Mouse (Mus musculus) midbrain, embryonic 10.5 days (tissue): Measurements from ENCODE around the gene Rundc3a. TPM values are rescaled to one million over a fixed set of nuclear protein-coding genes. Genes with fewer than 3 reads are reported as not detected.
A peak's percentile ranks its signal among the peaks of the same experiment; 100 is the strongest.

Experiments
- DNase-seq: peaks from one replicate; pipeline ENCODE4 v3.0.0-alpha.2; 2017; ENCODE audit warnings: low spot score
- H3K27ac ChIP-seq: fragments of 300-500 bp; sonication (generic); replicated peaks from 2 replicates; pipeline ENCODE4 v1.5.1; 2016; ENCODE audit warnings: mild to moderate bottlenecking
- H3K27me3 ChIP-seq: fragments of 300-500 bp; sonication (generic); 2 replicates; pipeline ENCODE4 v1.6.1; 2016; ENCODE audit warnings: low read depth, mild to moderate bottlenecking; ENCODE audit not compliant: poor library complexity, severe bottlenecking
- H3K36me3 ChIP-seq: fragments of 300-500 bp; sonication (generic); 2 replicates; pipeline ENCODE4 v1.6.1; 2016; ENCODE audit warnings: mild to moderate bottlenecking, moderate library complexity
- H3K4me1 ChIP-seq: fragments of 300-500 bp; sonication (generic); 2 replicates; pipeline ENCODE4 v1.6.1; 2016
- H3K4me3 ChIP-seq: fragments of 300-500 bp; sonication (generic); 2 replicates; pipeline ENCODE4 v1.5.1; 2016; ENCODE audit warnings: mild to moderate bottlenecking, moderate library complexity
- H3K9me3 ChIP-seq: fragments of 300-500 bp; sonication (generic); replicated peaks from 2 replicates; pipeline ENCODE4 v1.6.1; 2016; ENCODE audit warnings: mild to moderate bottlenecking
- WGBS: fragments of 180-500 bp; shearing (Covaris S2); methylation state at CpG from one replicate; pipeline ENCODE4 v1.1.7; 2016; 5-methylcytosine and 5-hydroxymethylcytosine counted together
- polyA plus RNA-seq: library from polyadenylated mRNA; unstranded; fragments of >200 nt; fragmentation: Nextera tagmentation; extraction: Ambion mirVana; gene quantifications from 2 replicates; pipeline ENCODE4 v1.2.1, GENCODE M21; 2016

Gene Rundc3a
- polyA plus RNA-seq, 1 experiment from 2014 or later: 21.5 TPM

DNA sequence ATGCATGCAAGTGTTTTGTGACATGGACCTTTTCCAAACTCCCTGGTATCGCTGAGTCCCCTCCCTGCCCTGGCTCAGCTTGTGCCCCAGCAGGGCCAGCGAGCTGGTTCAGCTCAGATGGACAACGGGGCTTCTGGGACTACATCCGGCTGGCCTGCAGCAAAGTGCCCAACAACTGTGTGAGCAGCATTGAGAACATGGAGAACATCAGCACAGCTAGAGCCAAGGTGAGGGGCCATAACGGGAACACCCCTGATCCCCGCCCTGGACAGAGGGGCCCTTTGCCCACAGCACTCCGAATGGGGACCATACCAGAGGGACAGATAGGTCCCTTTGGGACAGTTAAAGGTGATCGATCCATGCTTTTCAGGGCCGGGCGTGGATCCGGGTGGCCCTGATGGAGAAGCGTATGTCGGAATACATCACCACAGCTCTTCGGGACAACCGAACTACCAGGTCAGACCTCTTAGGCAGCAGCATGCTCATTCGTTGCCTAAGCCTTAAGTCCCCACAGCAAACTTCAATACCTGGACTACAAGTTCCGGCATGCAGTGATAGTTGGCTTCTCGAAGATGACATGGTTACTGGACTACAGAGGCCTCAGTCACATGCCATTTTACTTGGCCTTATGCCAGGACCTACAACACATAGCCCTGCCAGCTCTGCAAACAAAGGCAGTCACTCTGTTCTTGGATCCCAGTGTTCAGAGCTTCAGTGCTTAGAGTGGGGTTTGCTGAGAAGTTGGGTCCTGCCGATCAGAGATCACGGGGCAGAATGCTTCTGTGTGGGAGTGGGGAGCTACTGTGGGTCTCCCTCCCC lies 5.0 kb downstream of the Rundc3a start:
- H3K27me3 ChIP-seq: peaks cover 79% of the 10 kb centered on the region
- H3K4me3 ChIP-seq: no peak overlapping the region
- peaks cover 78% of the 10 kb centered on the region for H3K4me1 ChIP-seq
- no peaks in the 10 kb centered on the region for H3K9me3 ChIP-seq
- 86% methylated on average over 20 of the region's 20 CpGs for WGBS
- H3K27ac ChIP-seq: no peak overlapping the region
- peaks cover 43% of the 10 kb centered on the region for H3K36me3 ChIP-seq
- DNase-seq: no peak

DNA sequence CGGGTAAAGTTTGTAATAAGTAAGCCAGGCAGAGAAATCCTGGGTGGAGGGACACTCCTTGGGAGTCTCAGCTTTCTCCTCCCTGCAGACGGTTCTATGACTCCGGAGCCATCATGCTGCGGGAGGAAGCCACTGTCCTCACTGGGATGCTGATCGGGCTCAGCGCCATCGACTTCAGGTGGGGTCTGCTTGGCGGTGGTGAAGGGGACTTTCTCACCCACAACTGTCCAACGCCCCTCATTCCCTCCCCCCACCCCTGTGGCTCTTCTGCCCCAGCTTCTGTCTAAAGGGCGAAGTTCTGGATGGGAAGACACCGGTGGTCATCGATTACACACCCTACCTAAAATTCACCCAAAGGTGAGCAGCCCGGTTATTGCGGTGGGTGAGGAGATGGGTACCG lies 5.9 kb downstream of the Rundc3a start:
- H3K27me3 ChIP-seq: peaks cover 76% of the 10 kb centered on the region
- no peaks in the 10 kb centered on the region for H3K9me3 ChIP-seq
- 17% methylated on average over 15 of the region's 15 CpGs for WGBS
- DNase-seq: no peak
- peak overlapping the region; percentile 43 for H3K4me3 ChIP-seq
- H3K4me1 ChIP-seq: peaks cover 69% of the 10 kb centered on the region
- H3K36me3 ChIP-seq: peaks cover 52% of the 10 kb centered on the region
- no peak overlapping the region for H3K27ac ChIP-seq

DNA sequence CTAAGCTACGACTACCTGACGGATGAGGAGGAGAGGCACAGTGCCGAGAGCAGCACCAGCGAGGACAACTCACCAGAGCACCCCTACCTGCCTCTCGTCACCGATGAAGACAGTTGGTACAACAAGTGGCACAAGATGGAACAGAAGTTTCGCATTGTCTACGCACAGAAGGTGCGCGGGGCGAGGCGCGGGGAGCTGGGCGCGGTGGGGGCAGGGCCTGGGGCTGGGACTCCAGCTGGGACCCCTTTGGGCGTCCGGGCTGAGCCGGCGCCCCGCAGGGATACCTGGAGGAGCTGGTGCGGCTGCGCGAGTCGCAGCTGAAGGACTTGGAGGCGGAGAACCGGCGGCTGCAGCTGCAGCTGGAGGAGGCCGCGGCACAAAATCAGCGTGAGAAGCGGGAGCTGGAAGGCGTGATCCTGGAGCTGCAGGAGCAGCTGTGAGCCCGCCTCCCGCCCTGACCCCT lies 6.4 kb downstream of the Rundc3a start:
- 2% methylated on average over 34 of the region's 34 CpGs for WGBS
- no peaks in the 10 kb centered on the region for H3K9me3 ChIP-seq
- H3K27ac ChIP-seq: peak overlapping the region; percentile 28; the same call in 1 of the 2 replicates
- peak overlapping the region; percentile 43 for H3K4me3 ChIP-seq
- peaks cover 71% of the 10 kb centered on the region for H3K27me3 ChIP-seq
- peaks cover 57% of the 10 kb centered on the region for H3K36me3 ChIP-seq
- H3K4me1 ChIP-seq: peaks cover 69% of the 10 kb centered on the region
- peak; percentile 48 for DNase-seq

DNA sequence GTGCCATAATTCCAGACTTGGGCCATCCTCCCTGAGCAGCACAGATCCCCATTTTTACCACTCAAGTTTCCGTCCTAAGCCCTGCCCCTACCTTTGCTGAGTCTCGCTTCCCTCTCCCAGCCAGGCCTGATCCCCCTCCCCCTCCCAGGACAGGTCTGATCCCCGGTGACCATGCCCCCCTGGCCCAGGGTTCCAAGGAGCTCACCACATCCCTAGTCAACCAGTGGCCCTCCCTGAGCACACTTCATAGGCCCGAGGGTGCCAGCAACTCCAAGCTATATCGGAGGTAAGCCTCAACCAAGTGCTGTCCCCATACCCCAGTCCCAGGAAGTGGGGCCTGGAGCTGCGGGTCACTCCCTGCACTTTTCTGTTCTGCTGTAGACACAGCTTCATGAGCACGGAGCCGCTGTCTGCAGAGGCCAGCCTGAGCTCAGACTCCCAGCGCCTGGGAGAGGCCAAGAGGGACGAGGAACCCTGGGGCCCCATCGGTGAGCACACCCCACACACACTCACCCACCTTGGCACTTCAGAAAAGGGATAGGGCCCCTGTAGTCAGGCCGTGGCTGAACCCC lies 7.4 kb downstream of the Rundc3a start:
- Histone ChIP-seq H3K27me3 (peaks cover 62% of the 10 kb centered on the region), H3K4me3 (peak overlapping the region; percentile 9; the same call in 1 of the 2 replicates), H3K36me3 (peaks cover 65% of the 10 kb centered on the region), H3K9me3 (no peaks in the 10 kb centered on the region), H3K27ac (no peak overlapping the region), H3K4me1 (peaks cover 69% of the 10 kb centered on the region)
- no peak for DNase-seq
- 24% methylated on average over 12 of the region's 12 CpGs for WGBS

DNA sequence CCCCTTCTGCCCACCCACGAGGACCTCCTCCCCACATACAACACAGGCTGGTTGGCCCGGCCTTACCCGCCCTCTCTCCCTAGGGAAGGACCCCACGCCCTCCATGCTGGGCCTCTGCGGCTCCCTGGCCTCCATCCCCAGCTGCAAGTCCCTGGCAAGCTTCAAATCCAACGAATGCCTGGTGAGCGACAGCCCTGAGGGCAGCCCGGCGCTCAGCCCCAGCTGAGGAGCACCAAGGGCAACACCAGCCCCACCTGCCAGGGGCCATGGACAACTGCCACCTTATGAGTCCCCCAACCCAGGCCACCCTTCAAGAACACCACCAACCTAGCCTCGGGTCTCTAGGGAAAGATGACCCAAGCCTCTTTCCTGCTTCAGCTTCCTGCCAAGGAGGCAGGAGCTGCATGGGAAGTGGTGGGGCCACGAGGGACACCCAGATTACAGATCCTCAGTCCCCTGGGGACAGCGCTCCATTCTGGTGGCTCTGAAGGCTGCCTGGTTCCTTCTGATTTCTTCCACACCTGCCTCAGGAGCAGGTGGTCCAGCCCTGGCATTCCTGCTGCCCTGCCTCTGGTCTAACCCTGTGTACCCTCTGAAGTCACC lies 8.8 kb downstream of the Rundc3a start:
- Histone ChIP-seq H3K9me3 (no peaks in the 10 kb centered on the region), H3K27me3 (peaks cover 57% of the 10 kb centered on the region), H3K4me1 (peaks cover 69% of the 10 kb centered on the region), H3K27ac (no peak overlapping the region), H3K4me3 (no peak overlapping the region), H3K36me3 (peaks cover 66% of the 10 kb centered on the region)
- no peak for DNase-seq
- 62% methylated on average over 12 of the region's 12 CpGs for WGBS

DNA sequence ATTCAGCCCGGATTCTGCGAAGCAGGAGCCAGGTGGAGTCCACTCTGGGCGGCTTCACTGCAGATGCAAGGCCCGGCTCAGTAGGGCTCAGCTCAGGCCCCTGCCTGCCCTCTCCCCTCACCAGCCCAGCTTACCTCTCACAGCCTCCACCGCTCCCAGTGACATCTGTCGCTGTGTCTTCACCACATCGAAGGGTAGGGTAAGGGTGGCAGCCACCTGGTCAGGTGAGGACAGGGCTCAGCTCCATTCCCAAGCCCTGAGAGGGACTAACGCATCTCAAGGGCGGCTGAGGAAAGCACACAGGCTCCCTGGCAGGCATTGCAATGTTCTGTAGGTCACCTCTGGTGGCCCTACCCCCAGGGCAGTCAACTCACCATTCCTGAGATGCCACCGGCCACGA lies 10.5 kb downstream of the Rundc3a start:
- peaks cover 58% of the 10 kb centered on the region for H3K36me3 ChIP-seq
- no peak overlapping the region; the same call in 1 of the 2 replicates for H3K4me3 ChIP-seq
- peaks cover 69% of the 10 kb centered on the region for H3K4me1 ChIP-seq
- DNase-seq: no peak
- H3K27ac ChIP-seq: no peak overlapping the region
- no peaks in the 10 kb centered on the region for H3K9me3 ChIP-seq
- peaks cover 40% of the 10 kb centered on the region for H3K27me3 ChIP-seq
- WGBS: 95% methylated on average over 11 of the region's 11 CpGs

DNA sequence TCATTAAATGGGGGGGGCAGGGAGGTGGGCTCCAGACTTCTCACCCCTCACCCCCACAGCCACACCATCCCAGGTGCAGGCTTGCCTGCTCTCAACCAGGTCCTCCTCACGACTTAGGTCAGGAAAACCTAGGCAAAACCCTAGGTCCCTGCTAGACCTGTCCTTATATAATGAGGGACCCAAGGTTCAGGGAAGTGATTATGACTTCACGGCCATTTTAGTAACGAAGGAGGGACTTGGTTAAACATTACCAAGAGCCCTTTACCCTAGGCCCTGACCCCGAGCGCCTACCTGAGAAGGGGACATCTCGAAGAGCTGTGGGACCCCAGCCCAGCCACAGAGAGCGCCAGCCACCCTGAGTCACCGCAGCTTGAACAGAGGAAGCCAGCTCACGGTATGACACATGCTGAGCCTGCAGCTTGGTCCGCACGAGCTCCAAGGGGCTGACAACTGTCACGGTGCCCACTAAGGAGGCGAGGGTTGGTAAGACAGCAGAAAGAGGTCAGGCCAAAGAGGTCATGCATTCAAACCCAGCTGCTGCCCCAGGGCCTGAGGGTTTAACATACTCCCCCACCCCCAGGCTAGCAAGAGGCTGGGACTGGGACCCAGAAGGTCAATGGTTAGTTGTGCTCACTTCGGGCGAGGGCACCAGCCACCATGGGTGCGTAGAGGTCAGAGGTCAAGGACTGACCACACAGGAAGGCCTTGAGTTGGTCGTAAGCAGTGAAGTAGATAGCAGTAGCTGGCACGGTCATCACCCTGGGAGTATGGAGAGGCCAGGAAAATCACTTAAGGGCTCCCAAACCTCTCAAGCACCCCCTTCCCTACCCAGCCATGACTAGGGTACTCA lies 11.2 kb downstream of the Rundc3a start:
- peak overlapping the region; percentile 24; the same call in 1 of the 2 replicates for H3K27ac ChIP-seq
- H3K36me3 ChIP-seq: peaks cover 56% of the 10 kb centered on the region
- peaks cover 71% of the 10 kb centered on the region for H3K4me1 ChIP-seq
- H3K4me3 ChIP-seq: peak overlapping the region; percentile 27; the same call in 1 of the 2 replicates
- H3K27me3 ChIP-seq: peaks cover 33% of the 10 kb centered on the region
- WGBS: 86% methylated on average over 18 of the region's 18 CpGs
- no peaks in the 10 kb centered on the region for H3K9me3 ChIP-seq
- DNase-seq: no peak

DNA sequence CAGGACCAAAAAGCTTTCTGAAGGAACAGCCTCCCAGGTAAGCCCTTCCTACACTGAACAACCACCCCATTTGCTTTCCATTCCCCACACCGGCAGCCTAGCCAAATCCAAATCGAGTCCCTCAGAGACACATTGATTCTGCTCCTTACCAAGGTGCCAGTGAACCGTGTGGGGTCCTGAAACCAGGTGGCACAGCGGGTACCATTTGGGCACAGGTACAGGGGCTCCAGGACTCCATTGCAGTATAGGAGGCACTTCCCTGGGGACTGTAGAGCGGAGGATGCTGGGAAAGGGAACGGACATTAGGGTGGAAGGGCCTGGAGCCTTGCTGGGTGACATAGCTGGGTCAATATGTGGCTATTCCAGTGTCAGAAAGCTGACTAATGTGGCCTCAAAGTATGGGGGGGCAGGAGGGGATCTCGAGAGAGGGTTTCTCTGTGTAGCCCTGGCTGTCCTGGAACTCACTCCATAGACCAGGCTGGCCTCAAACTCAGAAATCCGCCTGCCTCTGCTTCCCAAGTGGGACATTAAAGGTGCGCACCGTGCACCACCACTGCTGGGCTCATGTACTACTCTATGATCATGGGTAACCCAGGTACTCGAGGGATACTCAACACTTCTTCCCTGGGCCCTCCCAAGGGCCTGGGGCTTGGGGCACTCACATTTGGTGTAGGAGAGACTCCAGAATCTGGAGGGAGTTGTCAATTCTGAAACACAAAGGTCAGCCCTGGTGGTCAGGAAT lies 12.5 kb downstream of the Rundc3a start:
- 89% methylated on average over 11 of the region's 11 CpGs for WGBS
- Histone ChIP-seq H3K4me3 (peak overlapping the region; percentile 82), H3K36me3 (peaks cover 44% of the 10 kb centered on the region), H3K27ac (peak overlapping the region; percentile 91), H3K4me1 (peaks cover 61% of the 10 kb centered on the region), H3K27me3 (peaks cover 20% of the 10 kb centered on the region), H3K9me3 (no peaks in the 10 kb centered on the region)
- DNase-seq: no peak

DNA sequence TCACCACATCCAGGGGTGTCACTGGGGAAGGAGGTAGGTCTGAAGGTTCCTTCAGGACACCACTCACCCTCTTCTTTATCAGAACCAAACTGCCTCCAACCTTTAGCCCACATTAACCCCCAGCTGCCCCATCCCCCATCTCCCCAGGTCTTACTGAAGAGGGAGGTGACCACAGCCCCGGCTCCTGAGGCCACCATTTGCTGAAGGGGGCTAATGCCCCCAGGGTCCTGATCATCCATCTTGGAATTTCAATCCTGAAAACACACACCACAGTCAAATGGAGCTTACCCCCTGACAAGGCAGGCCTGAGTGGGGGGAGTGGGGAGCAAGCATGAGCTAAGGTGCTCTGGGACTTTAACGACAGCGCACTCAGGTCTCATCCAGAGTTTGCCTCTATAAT lies 13.2 kb downstream of the Rundc3a start:
- H3K9me3 ChIP-seq: no peaks in the 10 kb centered on the region
- peak overlapping the region; percentile 91 for H3K27ac ChIP-seq
- 21% methylated on average over 3 of the region's 3 CpGs for WGBS
- H3K4me1 ChIP-seq: peaks cover 60% of the 10 kb centered on the region
- H3K27me3 ChIP-seq: peaks cover 13% of the 10 kb centered on the region
- peak overlapping the region; percentile 82 for H3K4me3 ChIP-seq
- DNase-seq: no peak
- H3K36me3 ChIP-seq: peaks cover 42% of the 10 kb centered on the region

DNA sequence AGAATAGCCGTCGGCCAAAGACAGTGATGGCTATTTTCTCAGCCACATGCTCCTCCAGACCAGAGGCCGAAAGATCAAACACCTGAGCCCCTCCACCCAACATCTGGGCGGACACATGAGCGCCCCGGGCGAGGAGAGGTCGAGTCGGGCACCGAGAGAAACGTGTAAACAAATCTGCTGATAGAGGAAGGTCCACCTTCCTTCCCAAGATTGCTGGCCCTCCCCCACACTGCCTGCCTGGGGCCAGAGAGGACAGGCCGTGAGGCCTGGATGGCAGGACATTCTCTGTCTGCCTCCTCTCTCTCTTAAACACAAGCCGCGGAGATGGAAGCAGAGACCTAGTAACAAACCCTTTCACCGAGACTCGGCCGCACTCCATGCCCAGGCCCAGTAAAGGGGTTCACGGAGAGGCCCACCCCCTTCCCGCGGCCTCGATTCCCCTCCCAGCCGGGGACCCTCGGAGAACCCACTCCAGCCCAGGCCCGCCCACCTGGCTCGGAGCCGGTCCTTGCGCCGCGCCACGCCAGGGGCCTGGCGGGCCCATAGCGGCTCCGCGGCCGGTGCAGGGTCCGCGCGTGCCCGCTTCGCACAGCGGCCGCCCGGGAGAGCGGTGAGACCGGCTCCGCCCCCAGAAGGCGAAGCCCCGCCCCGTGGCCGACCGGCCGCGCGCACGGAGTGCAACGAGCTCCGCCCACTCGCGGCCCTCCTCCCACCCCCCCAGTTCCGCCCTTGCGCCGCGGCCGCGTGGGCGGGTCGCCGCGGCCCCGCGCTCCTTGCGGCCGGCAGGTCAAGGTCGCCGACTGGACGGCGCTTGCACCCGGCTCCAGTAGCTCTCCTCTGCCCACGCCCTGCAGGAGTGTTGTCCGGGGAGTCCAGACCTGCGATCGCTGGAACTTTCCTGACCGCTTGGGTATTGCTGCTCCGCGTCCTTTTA lies 14.0 kb downstream of the Rundc3a start:
- DNase-seq: peak; percentile 92
- Histone ChIP-seq H3K4me3 (peak overlapping the region; percentile 82), H3K27me3 (peaks cover 5% of the 10 kb centered on the region; the same call in 1 of the 2 replicates), H3K9me3 (no peaks in the 10 kb centered on the region), H3K27ac (peak overlapping the region; percentile 91), H3K36me3 (peaks cover 34% of the 10 kb centered on the region), H3K4me1 (peaks cover 57% of the 10 kb centered on the region)
- WGBS: under 1% methylated on average over 85 of the region's 85 CpGs

DNA sequence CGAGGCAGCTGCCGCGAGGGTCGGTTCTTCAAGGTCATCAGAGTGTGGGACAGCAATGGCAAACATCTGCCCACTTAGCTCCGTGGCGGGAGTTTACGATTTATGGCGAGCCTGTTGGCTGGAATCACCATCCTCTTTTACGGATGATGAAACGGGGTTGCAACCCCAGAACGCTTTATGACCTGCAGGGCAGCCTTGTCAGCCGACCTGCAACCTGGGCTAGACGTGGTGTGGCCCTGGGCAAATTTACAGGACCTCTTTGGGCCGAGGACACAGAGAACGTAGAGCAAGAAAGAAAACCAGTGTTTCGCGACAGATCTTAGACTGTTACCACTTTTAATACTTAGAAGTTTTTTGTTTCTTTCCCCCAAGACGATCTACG lies 14.6 kb downstream of the Rundc3a start, which contains the start of gene Slc25a39:
TSS of gene Slc25a39 (minus strand) at position 113 of the 382 bp plus-strand sequence.
- no peak for DNase-seq
- Histone ChIP-seq H3K4me3 (peak within 1 kb of the TSS; percentile 82), H3K4me1 (peaks cover 52% of the 10 kb centered on the region), H3K27me3 (no peaks in the 10 kb centered on the region), H3K36me3 (peaks cover 27% of the 10 kb centered on the region), H3K9me3 (no peaks in the 10 kb centered on the region), H3K27ac (peak within 1 kb of the TSS; percentile 91)
- WGBS: 1% methylated on average over 19 of the region's 19 CpGs
